Mouse (Mus musculus) right cerebral cortex, adult 18-20 months (tissue): ENCODE data around the gene Ppp4r2.
A peak's percentile ranks its signal among the peaks of the same experiment; 100 is the strongest.

Source experiments
- DNase-seq: peaks from one replicate; pipeline ENCODE4 v3.0.0; 2022; ENCODE audit warnings: mixed read lengths

Ppp4r2 gene

GRCm38 (mm10) chr6:100833355-100833754 lies at the start of gene Ppp4r2:
TSS of gene Ppp4r2 (plus strand) at chr6:100833622.
- peak; percentile 93 for DNase-seq

- no peak for DNase-seq
Observed at GRCm38 (mm10) chr6:100787726-100788125, 45.7 kb upstream of the Ppp4r2 start.

- DNase-seq: no peak
Observed at GRCm38 (mm10) chr6:100789161-100789560, 44.3 kb upstream of the Ppp4r2 start.

GRCm38 (mm10) chr6:100792055-100792659 lies 41.3 kb upstream of the Ppp4r2 start:
- no peak for DNase-seq

- DNase-seq: no peak
Observed at GRCm38 (mm10) chr6:100792973-100793769, 40.3 kb upstream of the Ppp4r2 start.

GRCm38 (mm10) chr6:100795797-100796196 lies 37.6 kb upstream of the Ppp4r2 start:
- no peak for DNase-seq

- no peak for DNase-seq
Observed at GRCm38 (mm10) chr6:100799290-100799689, 34.1 kb upstream of the Ppp4r2 start.

GRCm38 (mm10) chr6:100799766-100800165 lies 33.7 kb upstream of the Ppp4r2 start:
- DNase-seq: no peak

GRCm38 (mm10) chr6:100800497-100800955 lies 32.9 kb upstream of the Ppp4r2 start:
- peak; percentile 76 for DNase-seq

- no peak for DNase-seq
Observed at GRCm38 (mm10) chr6:100802381-100803083, 30.9 kb upstream of the Ppp4r2 start.

GRCm38 (mm10) chr6:100803250-100803649 lies 30.2 kb upstream of the Ppp4r2 start:
- DNase-seq: no peak

- no peak for DNase-seq
Observed at GRCm38 (mm10) chr6:100807187-100807586, 26.2 kb upstream of the Ppp4r2 start.

- DNase-seq: no peak
Observed at GRCm38 (mm10) chr6:100807746-100808145, 25.7 kb upstream of the Ppp4r2 start.

- DNase-seq: no peak
Observed at GRCm38 (mm10) chr6:100808221-100808778, 25.1 kb upstream of the Ppp4r2 start.

- no peak for DNase-seq
Observed at GRCm38 (mm10) chr6:100810117-100810516, 23.3 kb upstream of the Ppp4r2 start.

- DNase-seq: no peak
Observed at GRCm38 (mm10) chr6:100811731-100812130, 21.7 kb upstream of the Ppp4r2 start.

GRCm38 (mm10) chr6:100821367-100821766 lies 12.1 kb upstream of the Ppp4r2 start:
- DNase-seq: no peak

- DNase-seq: no peak
Observed at GRCm38 (mm10) chr6:100823356-100823755, 10.1 kb upstream of the Ppp4r2 start.

GRCm38 (mm10) chr6:100824381-100824965 lies 8.9 kb upstream of the Ppp4r2 start:
- DNase-seq: no peak

GRCm38 (mm10) chr6:100826046-100826445 lies 7.4 kb upstream of the Ppp4r2 start:
- no peak for DNase-seq

GRCm38 (mm10) chr6:100828565-100828964 lies 4.9 kb upstream of the Ppp4r2 start:
- no peak for DNase-seq

GRCm38 (mm10) chr6:100829770-100830169 lies 3.7 kb upstream of the Ppp4r2 start:
- no peak for DNase-seq

GRCm38 (mm10) chr6:100831188-100831587 lies 2.2 kb upstream of the Ppp4r2 start:
- no peak for DNase-seq
